ENCODE assay signal across 8 mouse cellular contexts in the genomic region with DNA sequence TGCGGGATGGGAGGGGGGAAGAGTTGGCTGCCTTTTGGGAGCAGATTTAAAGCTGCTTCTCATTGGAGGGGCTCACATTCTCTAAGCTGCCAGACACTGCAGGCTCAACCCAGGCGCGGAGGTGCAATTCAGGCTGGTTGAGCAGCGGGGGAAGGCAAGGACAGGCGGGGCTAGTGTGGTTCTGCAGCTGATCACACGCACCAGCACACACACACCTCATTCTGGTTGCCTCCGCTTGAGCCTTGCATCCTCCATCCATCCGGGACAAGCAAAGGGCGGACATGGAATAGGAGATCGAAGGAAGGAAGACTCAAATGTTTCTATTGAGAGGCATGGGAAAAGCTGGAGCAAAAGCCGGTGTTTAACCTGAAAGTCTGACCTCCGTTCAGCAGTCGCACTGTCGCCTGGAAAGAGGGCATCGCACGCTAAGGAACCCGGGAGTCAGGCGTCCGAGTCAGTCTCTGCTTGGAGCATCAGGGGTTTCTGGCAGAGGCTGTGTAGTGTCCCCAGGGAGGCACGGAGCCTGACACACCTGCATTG. TPM values are rescaled to one million over a fixed set of nuclear protein-coding genes. Genes with fewer than 3 reads are reported as not detected.
DNase-seq lines count a peak whose midpoint lies in the region; ATAC-seq and TF ChIP-seq lines count a peak whose summit lies in the region.

A gene (plus strand): TSS at position 250 of the 540 bp plus-strand sequence.

- DNase-seq in R1 (ENCODE audit: low read depth, low spot score), result peak; percentile 50
- peak; percentile 87 for DNase-seq in cerebellum, adult 9-11 months
- DNase-seq in frontal cortex, postnatal 10 days (ENCODE audit: low spot score in 2 of 2), result peak; percentile 64 to 70
- peak; percentile 80 for DNase-seq in hindbrain, postnatal 0 days (ENCODE audit: low spot score)
- peak; percentile 76 to 77 for DNase-seq in right cerebral cortex, postnatal 36 days (ENCODE audit: low spot score in 2 of 2)
- no peak for DNase-seq in thymus, postnatal 0 days (ENCODE audit: low spot score)
- no peak for DNase-seq in adrenal gland, postnatal 36 days

- H3K27me3 ChIP-seq in hindbrain, postnatal 0 days (ENCODE audit: insufficient read depth, low read length), result no peaks in the 10 kb centered on the region
- peaks cover 43% of the 10 kb centered on the region for H3K27me3 ChIP-seq in limb, embryonic 13.5 days

- peak within 1 kb of the TSS; percentile 73 for H3K4me3 ChIP-seq in hindbrain, postnatal 0 days (ENCODE audit: low read length)
- H3K4me3 ChIP-seq in limb, embryonic 13.5 days, result peak within 1 kb of the TSS; percentile 50

- peak within 1 kb of the TSS; percentile 62 for H3K9ac ChIP-seq in hindbrain, postnatal 0 days (replicated peaks; ENCODE audit: low read length)
- H3K9ac ChIP-seq in limb, embryonic 13.5 days, result peak within 1 kb of the TSS; percentile 46

- peak; percentile 89 for ATAC-seq in hindbrain, postnatal 0 days
- peak; percentile 73 for ATAC-seq in limb, embryonic 13.5 days (ENCODE audit: low FRiP score, low read depth)

- no peaks in the 10 kb centered on the region for H3K9me3 ChIP-seq in hindbrain, postnatal 0 days (ENCODE audit: low read length)
- no peaks in the 10 kb centered on the region for H3K9me3 ChIP-seq in limb, embryonic 13.5 days

- under 1% methylated on average over 20 of the region's 20 CpGs for WGBS in hindbrain, postnatal 0 days
- WGBS in limb, embryonic 13.5 days, result under 1% methylated on average over 20 of the region's 20 CpGs

- peak within 1 kb of the TSS; percentile 90 for H3K4me2 ChIP-seq in hindbrain, postnatal 0 days (ENCODE audit: low read depth, low read length)
- peak within 1 kb of the TSS; percentile 91 for H3K4me2 ChIP-seq in limb, embryonic 13.5 days (replicated peaks)

- TF ChIP-seq CTCF in hindbrain, postnatal 0 days (IDR thresholded peaks at IDR 0.05; ENCODE audit: low read depth), result no peak

- H3K27ac ChIP-seq in hindbrain, postnatal 0 days, result peak within 1 kb of the TSS; percentile 80
- no peak within 1 kb of the TSS for H3K27ac ChIP-seq in limb, embryonic 13.5 days

- H3K4me1 ChIP-seq in hindbrain, postnatal 0 days (ENCODE audit: insufficient read depth, low read length), result no peaks in the 10 kb centered on the region
- peaks cover 23% of the 10 kb centered on the region for H3K4me1 ChIP-seq in limb, embryonic 13.5 days

- H3K36me3 ChIP-seq in hindbrain, postnatal 0 days (ENCODE audit: insufficient read depth, low read length), result no peaks in the 10 kb centered on the region
- no peaks in the 10 kb centered on the region for H3K36me3 ChIP-seq in limb, embryonic 13.5 days

RNA-seq across cellular contexts. Expression of the gene that starts here (rescaled TPM):
- total RNA-seq in hindbrain, postnatal 0 days (2014; rRNA removed), result 31.5 and 34.6 TPM in 2 replicates
- polyA plus RNA-seq in hindbrain, postnatal 0 days (2015; fragmentation: Nextera tagmentation; extraction: Ambion mirVana), result 6.1 and 6.4 TPM in 2 replicates
- polyA plus RNA-seq in limb, embryonic 13.5 days (2015; fragmentation: Nextera tagmentation; extraction: Ambion mirVana), result 0.34 and 0.39 TPM in 2 replicates
- polyA plus RNA-seq in thymus, postnatal 0 days (2015; fragmentation: Nextera tagmentation; extraction: Ambion mirVana), result 0.03 and 0.09 TPM in 2 replicates
- total RNA-seq in adrenal gland, postnatal 36 days (2021), result under 1 TPM; 0.53 to 0.60 TPM

Comparison
In these comparisons a context has a peak if more than half of its experiments do, and no peak if none do; other contexts are left out.
1. RNA of the gene that starts here (total RNA-seq): 31.5 to 34.6 TPM in hindbrain, postnatal 0 days; 0.53 to 0.60 TPM in adrenal gland, postnatal 36 days; every median in the first group is over 10 times any median in the second.
2. Peak in ATAC-seq, H3K4me3 ChIP-seq, H3K9ac ChIP-seq and H3K4me2 ChIP-seq in limb, embryonic 13.5 days; RNA of the gene not detected or under 1 TPM.
3. DNase-seq: peak in R1 (single experiment), cerebellum, adult 9-11 months (single experiment), frontal cortex, postnatal 10 days (2 of 2), hindbrain, postnatal 0 days (single experiment) and right cerebral cortex, postnatal 36 days (2 of 2); none in thymus, postnatal 0 days (single experiment) and adrenal gland, postnatal 36 days (0 of 2).